Mouse (Mus musculus) midbrain, embryonic 15.5 days (tissue): Measurements from ENCODE around the gene Gm9268. TPM values are rescaled to one million over a fixed set of nuclear protein-coding genes. Genes with fewer than 3 reads are reported as not detected.
"Not testable (repeated sequence)": the region's sequence is repeated elsewhere in the genome, so short reads cannot be mapped to it uniquely, and the experiment has no call there.

ENCODE experiments used
- ATAC-seq: fragments of 200-750 bp; cut with Nextera tagmentation; replicated peaks from 2 replicates; pipeline ENCODE4 v1.8.0; 2017; ENCODE audit warnings: moderate TSS enrichment
- H3K27ac ChIP-seq: fragments of 300-500 bp; sonication (generic); 2 replicates; pipeline ENCODE4 v1.5.1; 2015; ENCODE audit warnings: mild to moderate bottlenecking, inconsistent platforms
- H3K27me3 ChIP-seq: fragments of 300-500 bp; sonication (generic); replicated peaks from 2 replicates; pipeline ENCODE4 v1.6.1; 2015; ENCODE audit warnings: inconsistent platforms
- H3K36me3 ChIP-seq: fragments of 300-500 bp; sonication (generic); replicated peaks from 2 replicates; pipeline ENCODE4 v1.6.1; 2015; ENCODE audit warnings: inconsistent platforms
- H3K4me1 ChIP-seq: fragments of 300-500 bp; sonication (generic); 2 replicates; pipeline ENCODE4 v1.6.1; 2015; ENCODE audit warnings: inconsistent platforms
- H3K4me2 ChIP-seq: fragments of 300-500 bp; sonication (generic); 2 replicates; pipeline ENCODE4 v1.6.1; 2015; ENCODE audit warnings: inconsistent platforms, mild to moderate bottlenecking, moderate library complexity
- H3K4me3 ChIP-seq: fragments of 300-500 bp; sonication (generic); 2 replicates; pipeline ENCODE4 v1.5.1; 2015; ENCODE audit warnings: mild to moderate bottlenecking, inconsistent platforms
- H3K9ac ChIP-seq: fragments of 300-500 bp; sonication (generic); 2 replicates; pipeline ENCODE4 v1.6.1; 2015; ENCODE audit warnings: mild to moderate bottlenecking, inconsistent platforms
- H3K9me3 ChIP-seq: fragments of 300-500 bp; sonication (generic); 2 replicates; pipeline ENCODE4 v1.6.1; 2016; ENCODE audit warnings: inconsistent platforms
- WGBS: fragments of 180-500 bp; shearing (Covaris S2); methylation state at CpG from one replicate; pipeline ENCODE4 v1.1.7; 2015; ENCODE audit warnings: mixed read lengths; 5-methylcytosine and 5-hydroxymethylcytosine counted together
- polyA plus RNA-seq: library from polyadenylated mRNA; unstranded; fragments of >200 nt; fragmentation: Nextera tagmentation; extraction: Ambion mirVana; gene quantifications from 2 replicates; pipeline ENCODE4 v1.2.1, GENCODE M21; 2015

Gm9268 gene
- polyA plus RNA-seq: not detected in 2 replicates

- no CpG with 5 or more reads among the region's 1 CpGs for WGBS
- H3K4me3 ChIP-seq, H3K36me3 ChIP-seq, H3K4me2 ChIP-seq, H3K9ac ChIP-seq, H3K4me1 ChIP-seq, ATAC-seq, H3K27ac ChIP-seq, H3K9me3 ChIP-seq, H3K27me3 ChIP-seq: not testable (repeated sequence)
Measured at GRCm38 (mm10) chr7:43018465-43018864, at the start of gene Gm9268. Gm9268 (plus strand) TSS chr7:43018765.

GRCm38 (mm10) chr7:42980098-42980497, 38.5 kb upstream of the Gm9268 start:
- no peak overlapping the region for H3K27ac ChIP-seq
- peaks cover 52% of the 10 kb centered on the region for H3K9me3 ChIP-seq
- no peak overlapping the region for H3K4me3 ChIP-seq
- H3K36me3 ChIP-seq: no peaks in the 10 kb centered on the region
- ATAC-seq: no peak
- H3K4me1 ChIP-seq: no peaks in the 10 kb centered on the region
- H3K27me3 ChIP-seq: no peaks in the 10 kb centered on the region
- WGBS: 85% methylated on average over 11 of the region's 11 CpGs
- H3K4me2 ChIP-seq: no peak overlapping the region
- H3K9ac ChIP-seq: no peak overlapping the region

GRCm38 (mm10) chr7:42980739-42981138, 37.8 kb upstream of the Gm9268 start:
- 89% methylated on average over 10 of the region's 10 CpGs for WGBS
- no peak for ATAC-seq
- H3K27ac ChIP-seq: no peak overlapping the region
- no peaks in the 10 kb centered on the region for H3K4me1 ChIP-seq
- H3K9me3 ChIP-seq: peaks cover 52% of the 10 kb centered on the region
- no peaks in the 10 kb centered on the region for H3K27me3 ChIP-seq
- H3K4me2 ChIP-seq: no peak overlapping the region
- H3K9ac ChIP-seq: no peak overlapping the region
- no peak overlapping the region for H3K4me3 ChIP-seq
- no peaks in the 10 kb centered on the region for H3K36me3 ChIP-seq

- 82% methylated on average over 8 of the region's 8 CpGs for WGBS
- ATAC-seq: no peak
- no peaks in the 10 kb centered on the region for H3K27me3 ChIP-seq
Measured at GRCm38 (mm10) chr7:43077831-43078230, 59.3 kb downstream of the Gm9268 start.

More at GRCm38 (mm10) chr7:43077831-43078230, 59.3 kb downstream of the Gm9268 start:
- H3K9ac ChIP-seq: no peak overlapping the region
- H3K4me1 ChIP-seq: no peaks in the 10 kb centered on the region
- H3K4me2 ChIP-seq: no peak overlapping the region
- H3K9me3 ChIP-seq: peaks cover 5% of the 10 kb centered on the region
- H3K27ac ChIP-seq: no peak overlapping the region
- no peaks in the 10 kb centered on the region for H3K36me3 ChIP-seq
- no peak overlapping the region for H3K4me3 ChIP-seq

Other genes with a start within 250 kb of the Gm9268 start
- gene Vmn2r62, start 225.2 kb upstream of the Gm9268 start, polyA plus RNA-seq: not detected in 2 replicates
- not detected in 2 replicates for gene Gm2381, start 151.5 kb upstream of the Gm9268 start, polyA plus RNA-seq
- not detected in 2 replicates for gene Vmn2r63, start 84.9 kb upstream of the Gm9268 start, polyA plus RNA-seq
- not detected in 2 replicates for gene Zfp936, start 95.5 kb downstream of the Gm9268 start, polyA plus RNA-seq